Mouse (Mus musculus) cerebellum, postnatal 36 days (tissue): ENCODE measurements at regions not wholly inside any gene's neighbourhood (a gene's known extent, or its start where the extent isn't known, plus 50 kb on each side); places are given as distances from the start of the nearest gene placed in this dataset.

Experiments
- DNase-seq, 2 experiments: peaks; one replicate each; pipeline ENCODE4 v3.0.0; 2021 to 2022; ENCODE audit warnings: mixed read lengths in 2 of 2

DNA sequence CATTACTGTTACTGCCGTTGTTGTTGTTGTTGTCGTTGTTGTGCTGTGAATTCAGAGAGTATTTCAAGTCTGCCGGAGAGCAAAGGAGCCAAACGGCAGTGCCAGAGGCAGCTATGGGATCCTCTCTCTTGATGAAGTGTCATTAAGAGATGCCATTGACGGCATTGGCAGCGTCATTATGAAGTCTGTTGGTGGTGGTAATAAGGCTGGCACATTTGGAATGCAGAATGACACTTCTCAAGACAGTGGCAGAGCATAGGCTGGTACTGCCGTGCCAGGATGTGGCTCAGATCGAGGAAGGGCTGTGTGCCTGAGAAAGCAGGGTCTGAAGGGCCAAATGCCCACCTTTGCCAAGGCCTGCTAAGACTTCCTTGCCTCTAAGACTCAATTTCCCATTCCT is 494.3 kb downstream of the Vrk1 start:
- no peak for DNase-seq

DNA sequence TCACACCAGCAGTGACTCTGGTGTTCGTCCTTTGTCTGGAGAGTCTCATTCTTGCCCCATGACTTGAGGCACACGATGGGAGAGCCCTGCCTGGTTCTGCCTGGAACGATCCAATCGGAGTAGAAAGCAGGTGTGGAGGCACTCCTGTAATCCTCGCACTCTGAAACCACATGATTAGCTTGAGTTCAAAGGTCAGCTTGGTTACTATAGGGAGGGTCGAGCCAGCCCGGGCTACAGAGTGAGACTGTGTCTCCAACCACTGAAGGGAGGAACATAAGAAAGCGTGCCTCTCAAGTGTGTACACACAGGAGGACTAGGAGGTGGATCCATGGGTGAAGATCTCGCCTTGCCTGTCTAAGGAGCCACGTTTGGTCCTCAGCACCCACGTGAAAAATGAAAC is 504.0 kb downstream of the Vrk1 start:
- DNase-seq = no peak

DNA sequence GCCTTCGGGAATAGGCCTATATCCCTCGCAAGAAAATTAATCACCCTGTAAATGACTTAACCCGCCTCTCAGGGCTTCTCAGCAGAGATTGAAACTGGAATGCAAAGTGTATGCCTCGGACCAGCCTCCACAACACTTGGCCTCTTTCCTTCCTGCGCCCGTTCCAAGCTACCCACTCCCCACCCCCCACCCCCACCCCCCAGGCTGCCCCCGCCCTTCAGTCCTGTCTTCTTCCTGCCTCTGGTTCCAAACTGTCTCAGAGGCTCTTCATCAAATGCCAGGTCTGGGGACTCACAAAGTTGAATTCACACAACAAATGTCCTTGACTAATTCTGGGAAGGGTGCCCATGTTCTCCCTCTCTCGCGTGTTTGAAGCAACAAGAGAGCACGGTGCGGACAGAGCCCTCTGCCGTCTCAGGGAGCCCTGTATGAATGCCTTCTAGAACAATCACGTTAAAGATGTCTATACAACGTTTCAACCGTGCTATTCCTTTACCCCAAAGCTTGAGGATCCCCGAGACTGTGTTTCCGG is 505.3 kb downstream of the Vrk1 start:
- no peak for DNase-seq

DNA sequence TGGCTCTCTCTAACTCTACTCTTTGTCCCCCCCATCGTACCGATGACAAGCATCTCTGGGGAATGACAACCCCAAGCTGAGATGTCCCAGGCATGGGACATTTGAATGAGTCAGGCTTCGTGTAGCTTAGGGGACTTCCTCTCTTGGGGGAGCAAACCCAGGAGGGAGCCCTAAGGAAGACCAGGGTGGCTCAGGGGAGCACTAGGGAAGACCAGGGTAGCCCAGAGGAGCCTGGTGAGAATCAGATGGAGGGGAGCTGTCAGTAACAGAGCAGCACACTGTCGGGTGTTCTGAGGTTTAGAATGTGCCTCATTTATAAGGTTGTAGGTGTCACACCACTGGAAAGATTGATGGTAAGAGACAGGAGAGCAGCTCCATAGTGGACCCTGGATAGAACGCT is 509.1 kb downstream of the Vrk1 start:
- DNase-seq = no peak

DNA sequence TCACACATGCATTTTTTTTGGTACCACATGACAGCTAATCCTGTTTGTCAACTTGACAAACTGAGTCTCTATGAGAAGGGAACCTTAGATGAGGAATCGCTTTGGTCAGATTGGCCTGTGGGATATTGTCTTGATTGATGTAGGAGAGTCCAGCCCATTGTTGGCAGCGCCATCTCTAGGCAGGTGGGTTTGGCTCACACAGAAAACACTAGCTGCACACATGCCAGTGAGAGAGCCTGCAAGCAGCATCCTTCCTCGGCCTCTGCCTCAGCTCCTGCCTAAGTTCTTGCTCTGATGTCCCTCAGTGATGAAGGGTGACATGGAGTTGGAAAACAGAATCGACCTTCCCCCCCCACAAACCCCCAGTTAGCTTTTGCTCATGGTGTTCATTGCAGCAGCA is 514.4 kb downstream of the Vrk1 start:
- no peak for DNase-seq

DNA sequence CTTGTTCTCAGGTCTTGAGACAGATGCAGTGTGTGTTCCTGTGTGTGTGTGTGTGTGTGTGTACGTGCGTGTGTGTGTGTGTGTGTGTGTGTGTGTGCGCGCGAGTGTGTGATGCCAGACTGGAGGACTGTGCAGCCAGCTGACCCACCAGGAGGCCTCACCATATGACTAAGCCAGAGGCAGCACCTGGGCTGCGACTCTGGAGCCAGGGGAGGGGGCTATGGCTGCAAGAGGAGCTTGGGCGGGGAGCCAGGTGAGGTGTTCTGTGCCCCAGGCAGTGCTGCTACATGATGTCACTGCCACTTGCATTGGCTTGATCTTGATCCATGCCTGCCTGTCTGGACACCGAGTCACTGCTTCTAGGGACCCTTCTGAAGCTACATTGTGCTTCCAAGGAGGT is 517.1 kb downstream of the Vrk1 start:
- no peak for DNase-seq

DNA sequence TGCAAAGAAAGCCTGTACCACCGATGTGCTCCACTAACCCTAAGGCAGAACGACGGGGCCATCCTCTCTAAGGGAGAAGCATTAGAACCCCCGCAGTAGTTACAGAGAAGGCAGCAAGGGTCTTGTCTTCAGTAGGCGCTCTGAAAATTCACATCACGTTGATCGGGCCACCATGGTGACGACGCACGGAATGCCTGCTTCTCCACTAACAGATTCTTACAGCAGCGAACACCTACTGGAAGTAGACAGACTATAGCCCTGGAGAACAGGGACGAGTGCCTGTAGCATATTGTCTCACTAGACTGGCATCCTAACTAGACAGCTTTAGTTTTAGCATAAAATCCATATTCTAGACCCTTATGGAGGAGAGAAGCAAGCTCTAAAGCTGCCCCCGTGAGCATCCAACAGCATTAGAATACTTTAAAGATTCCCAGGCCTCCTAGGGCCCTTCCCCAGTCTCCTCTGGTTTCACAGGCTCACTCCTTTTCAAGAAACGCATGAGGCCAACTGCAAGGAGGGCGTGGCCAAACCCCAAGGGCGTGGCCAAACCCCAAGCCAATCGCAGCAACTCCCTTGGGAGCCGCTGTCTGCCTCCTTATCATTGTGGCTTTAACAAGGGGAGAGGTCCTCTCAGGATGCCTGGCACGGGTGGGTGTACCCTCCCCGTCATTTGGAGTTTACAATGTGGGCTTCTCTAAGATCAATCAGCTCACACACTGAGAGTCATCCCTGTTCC is 517.8 kb downstream of the Vrk1 start:
- DNase-seq = peak in 1 of 2 experiments; percentile 5

DNA sequence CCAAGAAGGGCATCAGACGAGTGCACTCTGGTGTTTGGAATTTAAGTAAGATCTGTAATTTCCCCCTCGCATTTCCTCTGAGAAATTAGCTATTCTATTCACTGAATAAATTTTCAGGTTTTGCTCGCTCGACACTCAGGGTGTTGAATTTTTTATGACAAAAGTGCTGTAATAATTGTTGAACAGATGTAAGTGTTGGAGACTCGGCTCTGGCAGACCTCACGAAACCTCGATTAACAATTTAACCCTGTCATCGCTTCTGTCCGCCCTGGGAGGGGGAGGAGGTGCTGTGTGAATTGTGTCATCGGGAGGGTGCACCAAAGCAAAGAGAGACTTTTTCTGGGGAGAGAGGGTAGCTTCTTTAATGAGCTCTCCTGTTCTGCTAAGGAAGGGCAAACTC is 518.5 kb downstream of the Vrk1 start:
- DNase-seq = no peak

DNA sequence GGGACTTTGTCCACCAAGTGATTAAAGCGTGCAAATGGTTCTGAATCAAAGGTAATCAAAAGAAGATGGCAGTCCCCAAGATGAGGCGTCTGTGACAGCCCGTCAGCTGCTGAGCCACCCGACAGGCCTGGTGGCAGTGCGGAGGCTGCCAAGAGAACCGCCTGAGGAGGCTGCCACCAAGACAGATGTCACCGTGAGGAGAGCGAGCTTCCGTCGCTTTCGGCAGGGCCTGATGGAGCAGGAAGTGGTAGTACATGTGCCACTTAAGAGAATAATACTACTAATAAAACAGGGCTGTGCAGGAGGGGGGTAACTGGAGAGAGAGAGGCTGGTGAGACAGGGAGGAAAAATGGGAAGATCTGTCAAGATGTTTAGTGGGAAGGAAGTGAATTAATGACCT is 519.1 kb downstream of the Vrk1 start:
- DNase-seq = no peak

DNA sequence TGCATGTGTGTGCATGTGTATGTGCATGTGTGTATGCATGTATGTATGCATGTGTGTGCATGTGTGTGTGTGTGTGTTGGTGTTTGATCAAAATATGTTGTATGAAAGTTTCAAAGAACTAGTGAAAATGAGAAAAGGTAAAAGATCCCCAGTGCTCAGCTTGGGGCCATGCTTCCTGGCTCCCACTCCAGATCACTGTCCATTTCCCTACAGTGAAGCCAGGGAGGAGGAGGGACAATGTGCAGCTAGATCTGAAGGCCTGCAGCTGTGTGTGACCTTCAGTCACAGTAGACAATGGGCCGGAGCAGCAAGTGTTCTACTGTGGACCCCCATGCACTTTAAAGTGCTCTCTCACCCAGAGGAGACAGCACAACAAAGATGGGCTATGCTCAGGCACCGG is 525.1 kb downstream of the Vrk1 start:
- DNase-seq = no peak

DNA sequence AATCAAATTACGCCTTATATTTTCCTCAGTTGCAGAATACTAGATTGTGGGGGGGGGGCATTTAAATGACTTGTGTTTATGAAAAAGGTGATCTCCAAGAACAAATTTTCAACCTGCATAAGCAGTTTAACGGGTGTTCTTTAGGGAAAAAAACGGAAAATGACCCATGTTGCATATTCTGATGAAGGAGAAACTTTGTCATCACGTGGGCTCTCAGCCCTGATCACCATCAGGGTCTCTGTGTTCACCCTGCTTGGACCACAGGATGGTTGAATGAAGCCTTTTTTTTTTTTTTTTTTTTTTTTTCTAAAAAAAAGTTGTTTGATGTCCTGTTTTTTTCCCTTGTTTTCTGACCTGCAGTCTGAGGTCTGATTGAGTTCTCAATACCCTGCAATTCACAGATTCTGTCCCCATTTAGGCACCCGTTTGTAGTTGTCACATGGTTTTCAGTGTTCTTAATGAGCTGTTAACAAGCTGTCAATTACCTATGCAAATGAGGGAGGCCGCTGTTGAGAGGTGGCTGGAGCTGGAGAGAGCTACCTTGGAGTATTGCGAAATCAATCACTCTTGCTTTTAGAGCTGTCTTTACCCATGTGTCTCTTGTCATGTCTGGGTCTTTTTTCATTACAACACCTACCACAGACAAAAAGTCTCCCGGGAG is 525.7 kb downstream of the Vrk1 start:
- DNase-seq = no peak

DNA sequence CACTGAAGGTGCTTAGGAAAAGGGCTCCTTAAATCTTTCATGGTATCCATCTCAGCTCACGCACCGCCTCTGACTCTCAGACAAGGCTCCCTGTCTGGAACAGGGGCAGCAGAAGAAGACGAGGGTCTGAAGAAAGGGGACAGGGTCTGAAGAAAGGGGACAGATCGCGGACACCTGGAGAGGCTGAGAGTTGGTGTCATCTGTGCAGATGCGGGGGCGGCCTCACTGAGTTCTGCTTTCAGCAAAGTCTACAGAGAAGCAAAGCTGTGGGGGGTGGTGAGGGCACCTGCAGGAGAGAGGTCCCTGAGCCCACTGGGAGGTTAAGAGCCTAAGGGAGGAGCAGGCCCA is 526.2 kb downstream of the Vrk1 start:
- DNase-seq = no peak

DNA sequence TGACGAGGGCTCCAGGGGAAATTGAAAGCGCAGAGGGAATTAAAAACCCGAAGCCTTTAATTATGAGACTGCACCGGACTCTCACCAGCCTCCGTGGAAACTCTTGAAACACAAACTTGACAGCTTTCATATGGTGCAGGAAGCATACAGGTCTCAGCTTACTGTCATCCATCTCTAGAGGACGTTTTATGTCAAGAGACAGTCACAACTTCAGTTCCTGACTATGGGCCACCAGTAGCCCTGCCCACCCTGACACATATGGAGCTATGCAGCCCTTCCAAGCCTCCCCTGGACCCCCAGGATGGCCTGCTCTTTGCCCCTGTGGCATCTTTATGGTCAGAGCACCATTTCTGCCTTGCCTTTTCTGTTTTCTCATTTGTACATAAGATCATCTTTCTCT is 530.0 kb downstream of the Vrk1 start:
- no peak for DNase-seq

DNA sequence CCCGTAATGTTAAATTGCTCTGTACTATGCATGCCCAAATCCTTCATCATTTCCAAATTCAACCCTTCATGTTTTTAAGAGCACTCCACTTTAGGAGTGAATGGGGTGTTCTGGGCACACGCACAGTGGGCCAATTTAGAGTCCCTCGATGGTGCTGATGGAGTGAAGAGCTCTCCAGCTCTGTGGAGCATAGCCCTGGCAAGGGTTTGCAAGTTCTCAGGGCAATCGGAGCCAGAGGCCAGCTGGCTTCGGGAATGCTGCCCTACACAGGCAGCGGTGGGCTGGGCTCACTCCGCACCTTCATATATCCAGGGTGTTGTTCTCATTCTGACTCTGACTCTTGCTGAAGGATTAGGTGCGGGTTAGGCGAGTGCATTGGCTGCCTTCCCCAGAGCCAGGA is 549.5 kb downstream of the Vrk1 start:
- no peak for DNase-seq

DNA sequence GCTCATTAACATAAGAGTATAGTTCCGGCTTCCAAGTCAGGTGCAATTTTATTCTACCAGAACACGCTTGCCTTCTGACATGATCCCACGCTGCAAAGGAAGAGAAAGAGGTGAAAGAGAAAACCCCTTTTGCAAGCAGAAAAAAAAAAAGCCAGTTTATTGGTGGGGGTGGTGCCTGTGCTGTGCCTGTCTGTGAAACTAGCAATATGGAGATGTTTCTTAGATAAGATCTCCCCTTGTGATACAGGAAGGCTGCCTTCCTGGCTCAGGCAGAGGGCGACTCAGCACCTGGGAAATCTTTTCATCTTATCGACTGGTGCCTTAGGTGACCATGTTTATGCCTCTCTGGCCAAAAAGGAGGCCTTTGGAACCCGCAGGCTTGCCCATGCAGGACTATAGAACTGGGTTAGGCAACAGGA is 555.2 kb downstream of the Vrk1 start:
- no peak for DNase-seq

DNA sequence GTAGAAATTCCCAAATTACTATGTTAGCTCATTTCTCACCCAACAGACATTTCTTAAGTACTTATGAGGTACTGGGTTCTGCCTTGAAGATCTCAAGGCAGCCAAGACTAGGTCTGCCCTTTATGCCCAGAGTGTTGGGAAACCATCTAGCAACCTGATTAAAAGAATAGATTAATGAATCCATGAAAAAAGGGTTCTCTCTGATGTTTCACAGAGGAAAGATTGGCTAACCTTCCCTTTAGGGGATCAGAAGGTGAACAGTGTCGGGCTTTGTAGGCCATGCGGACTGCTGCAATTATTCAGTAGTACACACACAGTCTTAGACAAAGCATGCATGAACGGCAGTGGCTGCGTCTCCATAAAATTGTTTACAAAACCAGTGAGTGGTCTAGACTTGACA is 556.3 kb downstream of the Vrk1 start:
- no peak for DNase-seq

DNA sequence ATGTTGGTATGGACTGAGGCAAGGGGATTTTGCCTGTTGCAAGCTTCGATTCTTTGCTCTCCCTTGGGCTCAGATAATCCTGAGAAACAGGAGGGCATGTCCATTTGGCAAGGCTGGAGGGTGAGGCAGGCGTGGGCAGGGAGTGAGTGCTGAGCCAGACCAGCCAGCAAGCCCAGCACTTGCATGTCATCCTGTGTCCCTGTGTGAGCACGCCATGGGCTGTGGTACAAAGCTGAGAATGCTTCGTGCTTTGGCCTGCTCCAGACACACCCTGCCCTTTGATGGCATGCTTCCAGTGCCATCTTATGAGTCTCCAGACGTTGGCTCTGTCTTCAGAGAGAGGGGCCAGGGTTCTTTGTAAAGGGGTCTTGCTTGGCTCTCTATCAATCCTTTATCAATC is 557.1 kb downstream of the Vrk1 start:
- DNase-seq = no peak

DNA sequence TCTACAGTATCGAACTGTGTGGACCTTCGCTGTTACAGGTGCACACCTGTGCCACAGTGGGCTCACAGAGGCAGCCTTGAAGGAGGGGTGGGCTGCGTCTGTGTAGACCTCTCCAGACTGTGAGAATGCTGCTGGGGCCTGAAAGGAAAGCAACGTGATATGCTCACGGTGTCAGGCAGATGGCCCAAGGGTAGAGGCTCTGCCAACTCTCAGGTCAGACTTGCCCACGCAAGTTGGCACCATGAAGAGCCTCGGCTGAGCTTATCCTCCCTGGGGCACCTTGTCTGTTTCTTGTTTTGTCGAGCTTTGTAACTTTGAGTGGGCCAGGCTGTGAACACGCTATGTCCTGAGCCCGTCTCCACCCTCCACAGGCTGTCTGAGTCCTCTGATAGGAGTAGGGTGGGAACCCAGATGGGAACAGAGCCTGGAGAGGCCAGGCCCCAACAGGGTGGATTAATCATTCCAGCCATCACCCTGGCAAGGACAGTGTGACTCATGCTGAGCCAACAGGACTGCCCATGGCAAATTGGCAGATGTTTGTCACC is 558.6 kb downstream of the Vrk1 start:
- DNase-seq = peak; percentile 21 to 36

DNA sequence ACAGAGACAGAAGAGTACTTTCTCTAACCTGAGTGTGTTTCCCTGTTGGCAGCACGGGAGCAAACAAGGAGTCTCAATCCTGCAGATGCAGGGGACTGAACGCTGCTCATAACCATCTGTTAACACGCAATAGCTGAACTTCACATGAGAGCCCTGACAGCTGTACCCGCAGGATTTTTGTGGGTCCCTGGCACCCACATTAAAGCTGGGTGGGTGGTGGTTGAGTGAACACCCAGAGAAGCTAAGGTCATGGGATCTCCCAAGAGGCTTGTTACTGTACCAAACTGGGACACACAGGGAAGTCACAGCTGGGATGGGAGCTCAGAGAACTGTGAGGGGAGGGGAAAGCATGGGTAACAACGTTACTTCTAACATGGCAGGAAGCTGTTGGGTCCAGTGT is 562.9 kb downstream of the Vrk1 start:
- DNase-seq = no peak

DNA sequence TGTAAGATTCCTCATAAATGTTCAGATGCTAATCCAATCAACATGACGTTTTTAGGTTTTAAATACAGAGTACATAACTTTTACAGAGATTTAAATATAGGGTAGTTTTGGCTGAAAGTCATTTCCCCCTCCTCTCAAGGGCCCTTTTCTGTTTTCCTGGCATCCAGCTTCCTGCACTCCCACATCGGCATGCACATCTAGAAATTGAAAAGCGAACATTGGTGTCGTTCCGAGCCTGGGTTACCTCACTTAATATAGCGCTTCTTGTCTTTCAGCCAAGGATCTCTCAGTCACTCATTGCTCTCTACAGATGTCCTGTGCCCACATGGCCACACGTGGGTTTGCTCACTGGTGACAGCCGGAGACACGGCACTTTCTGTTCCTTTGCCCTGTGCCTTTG is 572.7 kb downstream of the Vrk1 start:
- no peak for DNase-seq

DNA sequence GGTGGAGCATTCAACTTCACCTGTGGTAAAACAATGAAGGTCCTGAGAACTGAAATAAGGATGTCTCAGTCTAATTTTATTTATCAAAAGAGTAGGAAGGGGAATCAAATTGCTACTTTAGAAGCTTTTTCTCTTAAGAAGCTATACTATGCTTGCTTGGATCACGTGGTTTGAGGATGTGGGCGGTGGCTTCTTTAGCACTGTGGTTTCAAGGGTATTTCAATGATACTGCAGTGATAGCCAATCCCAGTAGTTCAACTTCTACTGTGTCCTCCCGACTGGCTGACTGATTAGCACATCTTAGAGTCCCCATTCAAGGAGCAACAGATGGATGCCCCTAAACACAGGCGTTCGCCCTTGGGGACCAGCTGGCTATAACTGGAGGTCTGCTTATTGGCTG is 575.6 kb downstream of the Vrk1 start:
- DNase-seq = no peak

DNA sequence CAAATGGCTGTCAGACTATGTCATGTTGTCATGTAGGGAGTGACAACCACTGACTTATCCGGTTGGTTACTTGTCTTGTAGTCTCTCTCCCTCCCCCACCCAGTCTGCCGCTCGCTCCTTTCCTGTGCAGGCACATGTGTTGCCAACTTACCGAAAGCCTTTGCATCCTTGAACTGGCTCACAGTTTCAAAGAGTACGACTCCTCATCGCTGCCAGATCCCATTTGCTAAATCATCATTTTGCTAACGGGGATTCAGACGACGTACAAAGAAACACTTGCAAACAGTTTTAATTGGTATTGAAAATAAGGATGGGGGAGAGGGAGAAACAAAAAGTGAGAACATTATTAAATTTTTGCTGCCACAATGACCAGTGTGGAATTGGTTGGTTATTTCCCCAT is 582.7 kb downstream of the Vrk1 start:
- DNase-seq = no peak

DNA sequence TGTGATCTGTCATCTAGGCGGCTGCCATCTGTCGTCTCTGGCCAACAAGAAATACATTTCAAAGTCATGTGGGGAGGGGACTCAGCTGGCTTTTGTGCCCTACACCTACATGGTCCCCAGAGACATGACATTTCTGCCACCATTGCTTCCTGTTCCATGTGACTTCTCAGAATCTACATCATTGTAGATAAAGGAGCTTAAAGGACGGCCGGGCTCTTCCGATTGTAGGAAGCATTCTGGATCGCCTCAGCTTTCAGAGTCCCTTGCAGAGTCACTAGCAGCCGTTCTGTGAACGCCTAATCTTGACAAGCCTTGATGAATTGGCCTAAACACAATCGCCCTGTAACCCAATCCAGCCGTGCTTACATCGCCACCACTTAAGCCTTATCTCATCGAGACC is 587.6 kb downstream of the Vrk1 start:
- no peak for DNase-seq

DNA sequence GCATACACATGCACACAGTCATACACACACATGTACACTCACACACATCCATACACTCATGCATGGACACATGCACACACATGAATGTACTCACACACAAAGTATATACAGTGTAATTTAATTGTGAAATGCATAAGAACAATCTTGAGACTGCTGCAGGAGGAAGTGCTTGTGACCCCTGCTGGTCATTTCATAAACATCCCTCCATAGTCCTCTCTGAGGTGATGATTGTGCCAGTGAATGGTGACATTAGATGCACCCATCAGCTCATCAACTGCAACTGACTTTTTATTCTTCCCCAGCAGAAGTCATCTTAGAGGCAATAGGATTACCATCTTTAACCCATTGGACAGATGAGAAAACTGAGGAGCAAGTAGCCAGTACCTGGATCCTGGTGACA is 597.2 kb downstream of the Vrk1 start:
- no peak for DNase-seq
